Mouse (Mus musculus): ENCODE measurements around the gene Kri1. TPM values are rescaled to one million over a fixed set of nuclear protein-coding genes. Genes with fewer than 3 reads are reported as not detected.

Gene Kri1
- polyA plus RNA-seq, 1 experiment: 29.3 TPM

DNA sequence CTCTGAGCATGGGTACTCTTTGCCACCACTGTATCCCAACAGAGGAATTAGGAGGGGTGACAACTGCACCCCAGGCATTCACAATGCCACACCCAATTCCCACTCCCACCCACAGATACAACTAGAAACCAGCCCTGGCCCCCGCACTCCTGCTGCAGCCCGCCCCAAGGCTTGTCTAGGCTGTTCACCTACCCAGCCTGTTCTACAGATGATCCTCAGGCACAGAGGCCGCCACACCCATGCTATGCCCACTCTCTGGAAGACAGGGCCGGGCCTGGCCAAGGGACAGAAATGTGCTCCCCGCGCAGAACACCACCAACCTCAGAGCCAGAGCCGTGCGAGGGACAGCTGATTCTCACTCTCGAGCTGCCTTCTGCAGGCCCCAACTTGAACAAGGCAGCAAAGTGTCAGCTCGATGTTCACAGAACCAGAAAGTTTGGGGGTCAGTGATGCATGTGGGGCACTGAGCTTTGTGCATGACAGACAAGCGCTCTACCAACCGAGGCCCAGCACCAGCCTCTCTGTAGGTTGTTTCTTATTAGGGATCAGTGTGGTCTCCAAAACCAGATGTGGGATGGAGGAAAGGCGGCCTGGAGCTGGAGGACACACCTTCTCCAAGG, 36.5 kb downstream of the Kri1 start:
- no peaks in the 10 kb centered on the region for H3K36me3 ChIP-seq (ENCODE audit: control insufficient read depth, insufficient read depth)
- no peak overlapping the region for H3K4me3 ChIP-seq (ENCODE audit: insufficient read depth, poor library complexity, severe bottlenecking)
- H3K79me3 ChIP-seq (ENCODE audit: low read depth): no peaks in the 10 kb centered on the region
- TF ChIP-seq USF1 (IDR thresholded peaks at IDR 0.05; ENCODE audit: low read depth) (no peak), MAX (IDR thresholded peaks at IDR 0.05) (no peak), FOSL1 (IDR thresholded peaks at IDR 0.05; ENCODE audit: insufficient read depth, low read length, poor library complexity, severe bottlenecking) (no peak), CTCF (IDR thresholded peaks at IDR 0.05; ENCODE audit: control insufficient read depth, insufficient read depth, insufficient read length) (no peak), MYOD1 (IDR thresholded peaks at IDR 0.05; ENCODE audit: control insufficient read depth, insufficient read length, low read depth) (no peak), MYOG (IDR thresholded peaks at IDR 0.05; ENCODE audit: control insufficient read depth, extremely low read depth, insufficient read length) (no peak), CEBPB (IDR thresholded peaks at IDR 0.05; ENCODE audit: low read depth) (no peak)
- H3K79me2 ChIP-seq (ENCODE audit: control insufficient read depth, insufficient read depth): no peaks in the 10 kb centered on the region
- H3ac ChIP-seq (ENCODE audit: control insufficient read depth, insufficient read length, low read depth): no peak overlapping the region
- peaks cover 28% of the 10 kb centered on the region for H3K27me3 ChIP-seq (ENCODE audit: control insufficient read depth, insufficient read depth, insufficient read length)

DNA sequence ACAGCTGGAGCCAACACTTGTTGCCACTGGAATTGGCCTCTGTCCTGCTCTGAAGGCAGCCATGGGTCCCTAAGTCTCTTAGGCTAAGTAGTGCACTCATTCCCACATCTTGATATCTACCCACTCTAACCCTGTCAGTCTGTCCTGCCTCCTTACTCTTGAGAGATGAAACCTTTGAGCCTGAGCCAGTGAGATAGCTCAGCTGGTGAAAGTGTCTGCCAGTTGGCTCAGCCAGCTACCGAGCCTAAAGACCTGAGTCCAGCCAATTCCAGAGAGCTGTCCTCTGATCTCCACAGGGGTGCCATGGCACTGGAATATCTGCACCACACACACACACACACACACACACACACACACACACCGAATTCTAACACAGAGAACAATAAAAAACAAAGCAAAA, 37.3 kb downstream of the Kri1 start:
- H3K36me3 ChIP-seq (ENCODE audit: control insufficient read depth, insufficient read depth): no peaks in the 10 kb centered on the region
- H3K79me2 ChIP-seq (ENCODE audit: control insufficient read depth, insufficient read depth): no peaks in the 10 kb centered on the region
- no peak overlapping the region for H3K4me3 ChIP-seq (ENCODE audit: insufficient read depth, poor library complexity, severe bottlenecking)
- H3K79me3 ChIP-seq (ENCODE audit: low read depth): no peaks in the 10 kb centered on the region
- peaks cover 29% of the 10 kb centered on the region for H3K27me3 ChIP-seq (ENCODE audit: control insufficient read depth, insufficient read depth, insufficient read length)
- TF ChIP-seq MAX (IDR thresholded peaks at IDR 0.05) (no peak), CEBPB (IDR thresholded peaks at IDR 0.05; ENCODE audit: low read depth) (no peak), CTCF (IDR thresholded peaks at IDR 0.05; ENCODE audit: control insufficient read depth, insufficient read depth, insufficient read length) (no peak), MYOG (IDR thresholded peaks at IDR 0.05; ENCODE audit: control insufficient read depth, extremely low read depth, insufficient read length) (no peak), USF1 (IDR thresholded peaks at IDR 0.05; ENCODE audit: low read depth) (no peak), FOSL1 (IDR thresholded peaks at IDR 0.05; ENCODE audit: insufficient read depth, low read length, poor library complexity, severe bottlenecking) (no peak), MYOD1 (IDR thresholded peaks at IDR 0.05; ENCODE audit: control insufficient read depth, insufficient read length, low read depth) (no peak)
- H3ac ChIP-seq (ENCODE audit: control insufficient read depth, insufficient read length, low read depth): no peak overlapping the region

DNA sequence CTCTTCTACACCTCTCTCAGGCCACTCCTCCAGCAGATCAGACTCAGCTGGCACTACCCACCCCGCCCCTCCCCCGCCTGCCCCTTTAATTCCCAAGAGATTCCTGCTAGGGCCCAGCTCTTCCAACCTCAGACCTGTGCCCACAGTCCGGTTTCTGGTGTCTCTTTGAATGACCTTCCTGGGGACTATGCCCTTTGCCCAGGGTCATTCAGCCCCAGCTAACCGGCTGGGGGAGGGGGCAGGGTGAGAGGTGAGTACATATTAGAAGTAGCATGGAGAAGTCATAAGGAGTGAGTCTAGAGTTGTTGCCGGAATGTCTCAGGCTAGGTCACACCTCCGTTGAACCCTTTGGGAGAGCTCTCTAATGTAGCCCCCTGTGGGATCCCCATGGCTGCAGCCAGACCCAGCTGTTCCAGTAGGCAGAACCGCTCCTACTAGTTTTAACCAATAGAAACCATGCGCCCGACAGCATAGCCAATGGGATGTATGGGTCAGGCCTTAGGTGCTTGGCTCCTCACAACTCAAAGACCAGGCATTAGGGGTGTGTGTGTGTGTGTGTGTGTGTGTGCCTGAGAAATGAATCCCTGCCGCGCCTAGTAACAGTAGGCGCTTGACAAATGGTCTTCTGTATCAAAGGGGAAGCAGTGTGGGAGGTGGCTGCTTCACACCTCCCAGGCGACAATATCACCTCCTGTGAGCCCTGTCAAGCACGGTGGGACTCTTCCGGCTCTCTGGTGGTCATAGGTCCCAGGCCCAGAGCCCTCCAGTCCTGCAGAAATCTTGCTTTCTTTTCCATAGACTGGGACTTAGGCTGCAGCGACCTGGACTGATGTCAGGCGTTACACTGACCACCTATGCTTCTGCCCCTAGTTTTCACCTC, 37.9 kb downstream of the Kri1 start:
- no peaks in the 10 kb centered on the region for H3K79me3 ChIP-seq (ENCODE audit: low read depth)
- H3K4me3 ChIP-seq (ENCODE audit: insufficient read depth, poor library complexity, severe bottlenecking): no peak overlapping the region
- no peaks in the 10 kb centered on the region for H3K79me2 ChIP-seq (ENCODE audit: control insufficient read depth, insufficient read depth)
- TF ChIP-seq CTCF (IDR thresholded peaks at IDR 0.05; ENCODE audit: control insufficient read depth, insufficient read depth, insufficient read length) (no peak), MYOG (IDR thresholded peaks at IDR 0.05; ENCODE audit: control insufficient read depth, extremely low read depth, insufficient read length) (no peak), USF1 (IDR thresholded peaks at IDR 0.05; ENCODE audit: low read depth) (no peak), MYOD1 (IDR thresholded peaks at IDR 0.05; ENCODE audit: control insufficient read depth, insufficient read length, low read depth) (no peak), FOSL1 (IDR thresholded peaks at IDR 0.05; ENCODE audit: insufficient read depth, low read length, poor library complexity, severe bottlenecking) (no peak), MAX (IDR thresholded peaks at IDR 0.05) (no peak), CEBPB (IDR thresholded peaks at IDR 0.05; ENCODE audit: low read depth) (no peak)
- H3K27me3 ChIP-seq (ENCODE audit: control insufficient read depth, insufficient read depth, insufficient read length): peaks cover 35% of the 10 kb centered on the region
- no peak overlapping the region for H3ac ChIP-seq (ENCODE audit: control insufficient read depth, insufficient read length, low read depth)
- no peaks in the 10 kb centered on the region for H3K36me3 ChIP-seq (ENCODE audit: control insufficient read depth, insufficient read depth)

DNA sequence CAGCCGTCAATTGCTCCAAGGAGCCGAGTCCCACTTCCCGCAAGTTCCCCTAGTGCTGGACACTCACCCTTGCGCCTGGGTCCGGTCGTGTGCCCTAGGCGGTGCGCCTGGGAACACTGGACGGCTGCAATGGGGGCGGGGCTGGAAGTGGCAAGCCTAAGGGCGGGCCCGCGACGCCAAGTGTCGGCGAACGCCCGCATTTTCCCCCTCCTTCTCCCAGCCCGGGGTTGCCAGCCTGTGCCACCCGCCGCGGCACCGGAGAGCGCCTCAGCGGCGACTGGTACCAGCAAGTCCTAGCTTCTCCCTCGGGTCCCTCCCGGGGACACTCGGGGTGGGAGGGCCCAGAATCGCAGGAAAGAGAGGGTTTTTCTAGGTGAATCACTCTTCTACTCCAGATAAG, 39.4 kb downstream of the Kri1 start, which contains the start of gene S1pr5:
S1pr5 (minus strand) TSS at position 118 of the 400 bp plus-strand sequence.
- Histone ChIP-seq H3K36me3 (ENCODE audit: control insufficient read depth, insufficient read depth) (no peaks in the 10 kb centered on the region), H3K4me3 (ENCODE audit: insufficient read depth, poor library complexity, severe bottlenecking) (no peak within 1 kb of the TSS), H3ac (ENCODE audit: control insufficient read depth, insufficient read length, low read depth) (no peak within 1 kb of the TSS), H3K79me2 (ENCODE audit: control insufficient read depth, insufficient read depth) (no peaks in the 10 kb centered on the region), H3K27me3 (ENCODE audit: control insufficient read depth, insufficient read depth, insufficient read length) (peaks cover 47% of the 10 kb centered on the region), H3K79me3 (ENCODE audit: low read depth) (no peaks in the 10 kb centered on the region)
- no peak for TF ChIP-seq FOSL1 (IDR thresholded peaks at IDR 0.05; ENCODE audit: insufficient read depth, low read length, poor library complexity, severe bottlenecking)
- TF ChIP-seq CEBPB (IDR thresholded peaks at IDR 0.05; ENCODE audit: low read depth): no peak
- no peak for TF ChIP-seq MYOG (IDR thresholded peaks at IDR 0.05; ENCODE audit: control insufficient read depth, extremely low read depth, insufficient read length)
- TF ChIP-seq MYOD1 (IDR thresholded peaks at IDR 0.05; ENCODE audit: control insufficient read depth, insufficient read length, low read depth): no peak
- no peak for TF ChIP-seq CTCF (IDR thresholded peaks at IDR 0.05; ENCODE audit: control insufficient read depth, insufficient read depth, insufficient read length)
- no peak for TF ChIP-seq USF1 (IDR thresholded peaks at IDR 0.05; ENCODE audit: low read depth)
- no peak for TF ChIP-seq MAX (IDR thresholded peaks at IDR 0.05)

DNA sequence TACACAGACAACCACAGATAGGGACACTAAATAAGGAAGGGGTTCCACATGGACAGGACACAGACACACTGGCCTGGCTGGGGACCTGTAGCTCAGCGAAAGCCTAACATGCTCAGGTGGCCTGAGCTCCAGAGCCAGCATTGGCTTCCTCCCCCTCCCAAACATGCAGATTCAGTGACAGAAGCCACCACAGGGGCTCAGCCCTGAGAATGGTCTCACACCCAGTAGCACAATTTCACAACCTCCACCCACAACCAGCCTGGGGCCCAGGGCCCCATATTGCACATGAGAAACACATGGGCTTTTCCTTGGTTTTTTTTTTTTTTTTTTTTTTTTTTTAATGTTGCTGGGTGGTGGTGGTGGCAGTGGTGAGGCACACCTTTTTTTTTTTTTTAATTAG, 41.4 kb downstream of the Kri1 start:
- no peaks in the 10 kb centered on the region for H3K36me3 ChIP-seq (ENCODE audit: control insufficient read depth, insufficient read depth)
- TF ChIP-seq MYOD1 (IDR thresholded peaks at IDR 0.05; ENCODE audit: control insufficient read depth, insufficient read length, low read depth) (no peak), USF1 (IDR thresholded peaks at IDR 0.05; ENCODE audit: low read depth) (no peak), FOSL1 (IDR thresholded peaks at IDR 0.05; ENCODE audit: insufficient read depth, low read length, poor library complexity, severe bottlenecking) (no peak), MYOG (IDR thresholded peaks at IDR 0.05; ENCODE audit: control insufficient read depth, extremely low read depth, insufficient read length) (no peak)
- peaks cover 47% of the 10 kb centered on the region for H3K27me3 ChIP-seq (ENCODE audit: control insufficient read depth, insufficient read depth, insufficient read length)
- no peak overlapping the region for H3K4me3 ChIP-seq (ENCODE audit: insufficient read depth, poor library complexity, severe bottlenecking)
- H3ac ChIP-seq (ENCODE audit: control insufficient read depth, insufficient read length, low read depth): no peak overlapping the region
- no peaks in the 10 kb centered on the region for H3K79me3 ChIP-seq (ENCODE audit: low read depth)
- H3K79me2 ChIP-seq (ENCODE audit: control insufficient read depth, insufficient read depth): no peaks in the 10 kb centered on the region

All from C2C12 (cell line).